Mouse (Mus musculus): ENCODE data around the gene Pomt1.

DNA sequence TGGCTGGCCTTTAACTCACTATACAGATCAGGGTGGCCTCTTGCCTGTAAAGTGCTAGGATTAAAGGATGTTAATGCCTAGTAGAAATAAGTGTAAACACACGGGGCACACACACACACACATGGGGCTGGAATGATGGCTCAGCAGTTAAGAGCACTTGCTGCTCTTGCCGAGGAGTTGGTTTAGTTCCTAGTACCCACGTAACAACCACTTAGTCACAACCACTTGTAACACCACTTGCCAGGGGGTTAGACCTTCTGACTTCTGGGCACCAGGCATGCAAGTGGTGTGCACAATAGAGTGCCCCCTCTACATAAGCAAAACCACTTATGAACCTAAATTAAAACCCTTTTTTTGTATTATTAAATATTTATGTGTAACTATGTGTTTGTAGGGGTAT is 47.6 kb downstream of the Pomt1 start:
- TF ChIP-seq CHD2 (IDR thresholded peaks at IDR 0.05; ENCODE audit: low read depth, low read length) (no peak), ZC3H11A (IDR thresholded peaks at IDR 0.05; ENCODE audit: borderline replicate concordance, low read depth, low read length) (no peak), MAFK (IDR thresholded peaks at IDR 0.05; ENCODE audit: insufficient read depth, low read depth, low read length) (no peak)
